Mouse (Mus musculus): Measurements from ENCODE around the gene Trak1.
"Not testable (repeated sequence)": the region's sequence is repeated elsewhere in the genome, so short reads cannot be mapped to it uniquely, and the experiment has no call there.

The Trak1 gene

DNA sequence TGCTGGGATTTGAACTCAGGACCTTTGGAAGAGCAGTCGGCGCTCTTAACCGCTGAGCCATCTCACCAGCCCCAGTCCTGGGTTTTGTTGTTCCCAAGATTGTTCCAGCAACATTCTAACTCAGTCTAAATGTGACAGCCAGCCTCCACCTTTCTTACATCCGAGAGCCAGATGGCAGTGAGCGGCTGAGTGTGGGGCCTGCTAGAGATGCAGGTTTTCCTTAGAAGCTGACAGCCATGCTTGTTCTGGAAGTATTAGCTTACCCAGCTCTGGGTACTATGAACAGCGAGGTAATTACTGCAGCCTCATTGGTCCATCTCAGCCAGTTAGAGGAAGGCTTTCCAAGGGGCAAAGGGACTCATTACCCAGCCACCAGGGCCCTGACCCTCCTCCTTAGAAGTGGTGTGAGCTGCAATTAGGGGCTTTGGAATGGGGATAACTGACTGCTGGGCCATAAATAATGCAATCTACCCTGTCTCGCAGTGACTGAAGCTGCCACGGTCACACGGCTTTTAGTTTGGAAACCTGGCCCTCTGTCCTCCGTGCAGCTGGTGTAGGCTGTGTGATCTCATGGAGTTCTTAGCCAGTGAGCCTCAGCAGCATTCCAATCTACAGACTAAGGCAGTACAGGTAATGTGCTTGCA is 22.1 kb downstream of the Trak1 start:
- peak; percentile 57 to 69 for DNase-seq (ENCODE audit: low spot score in 2 of 2)

DNA sequence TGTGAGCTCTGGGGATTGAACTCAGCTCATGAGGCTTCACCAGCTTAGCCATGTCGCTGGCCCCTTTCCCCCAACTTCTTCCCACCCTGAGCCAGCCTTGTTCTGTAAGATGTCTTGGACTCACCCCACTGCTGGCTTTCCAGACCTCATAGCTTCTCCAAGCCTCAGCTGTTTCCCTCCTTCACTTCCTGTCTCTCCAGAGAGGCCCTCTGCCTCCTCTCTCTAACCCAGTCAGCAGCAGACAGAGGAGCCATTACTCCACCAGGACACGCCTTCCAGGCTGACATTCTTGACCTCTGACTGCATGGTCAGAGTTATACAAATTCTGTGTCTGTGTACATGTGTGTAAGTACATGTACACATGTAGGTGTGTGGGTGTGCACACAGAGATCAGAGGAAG is 23.1 kb downstream of the Trak1 start:
- no peak for DNase-seq (ENCODE audit: low spot score in 2 of 2)

DNA sequence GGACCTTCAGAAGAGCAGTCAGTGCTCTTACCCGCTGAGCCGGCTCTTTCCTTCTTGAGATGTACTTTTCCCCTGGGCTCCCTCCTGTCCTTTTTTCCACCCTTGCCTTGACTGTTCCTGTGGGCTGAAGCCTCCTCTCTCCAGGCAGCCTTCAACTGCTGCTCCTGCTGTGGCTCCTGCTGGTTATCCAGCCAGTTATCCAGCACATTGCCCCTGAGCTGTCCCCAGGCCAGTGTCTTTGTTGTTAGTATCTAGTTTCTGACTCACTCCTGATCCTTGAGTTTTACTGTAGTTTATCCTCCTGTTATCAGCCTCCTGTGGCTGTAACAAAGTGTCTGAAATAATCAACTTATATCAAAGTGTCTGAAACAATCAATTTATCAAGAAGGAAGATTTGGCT is 23.8 kb downstream of the Trak1 start:
- no peak for DNase-seq (ENCODE audit: low spot score in 2 of 2)

DNA sequence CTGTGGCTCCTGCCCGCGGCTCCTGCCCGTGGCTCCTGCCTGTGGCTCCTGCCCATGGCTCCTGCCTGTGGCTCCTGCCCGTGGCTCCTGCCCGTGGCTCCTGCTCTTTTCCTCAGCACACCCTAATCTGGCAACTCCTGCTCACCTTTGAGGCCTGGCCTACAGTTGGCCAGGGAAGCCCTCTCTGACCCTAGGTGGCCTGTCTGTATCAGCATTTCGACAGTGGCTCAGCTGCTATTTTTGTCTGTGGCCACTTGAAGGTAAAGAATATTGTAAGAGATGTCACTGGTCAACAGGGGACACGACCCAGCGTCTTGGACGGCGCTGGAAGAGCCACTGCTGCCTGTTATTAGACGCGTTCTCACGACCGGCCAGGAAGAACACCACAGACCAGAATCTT is 24.7 kb downstream of the Trak1 start:
- DNase-seq (ENCODE audit: low spot score in 2 of 2), result no peak

DNA sequence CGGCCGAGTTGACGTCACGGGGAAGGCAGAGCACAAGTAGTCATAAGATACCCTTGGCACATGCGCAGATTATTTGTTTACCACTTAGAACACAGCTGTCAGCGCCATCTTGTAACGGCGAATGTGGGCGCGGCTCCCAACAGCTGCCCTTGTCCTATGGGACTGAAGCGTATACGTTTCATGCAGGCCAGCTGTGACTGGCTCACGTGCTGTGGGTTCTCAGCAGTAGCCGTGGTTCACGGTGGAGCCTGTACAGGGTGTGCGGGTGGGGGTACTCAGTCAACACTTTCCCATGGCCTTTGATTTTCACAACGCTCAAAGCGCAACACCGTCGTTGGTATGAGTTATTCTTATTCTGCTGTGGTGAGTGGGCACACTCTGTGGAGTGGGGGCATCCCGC is 31.0 kb downstream of the Trak1 start:
- DNase-seq (ENCODE audit: low spot score in 2 of 2), result not testable (repeated sequence)

DNA sequence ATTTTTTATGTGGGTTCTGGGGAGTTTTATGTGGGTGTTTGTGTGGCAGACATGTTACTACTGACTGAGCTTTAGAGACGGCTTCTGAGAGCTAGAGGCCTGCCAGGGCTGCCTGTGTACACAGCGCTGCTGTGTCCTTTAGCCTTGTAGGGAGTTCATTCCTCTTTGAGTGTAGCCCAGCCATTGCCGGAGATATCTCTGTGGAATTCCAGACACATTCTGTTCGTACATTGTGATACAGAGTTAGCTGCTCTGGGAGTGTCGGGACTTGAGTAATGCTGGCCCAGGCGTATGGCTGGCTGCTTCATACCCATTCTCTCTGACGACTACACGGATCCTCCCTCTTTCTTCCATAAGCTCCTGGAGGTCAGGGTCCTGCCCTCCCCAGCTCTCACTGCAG is 31.9 kb downstream of the Trak1 start:
- DNase-seq (ENCODE audit: low spot score in 2 of 2), result no peak

DNA sequence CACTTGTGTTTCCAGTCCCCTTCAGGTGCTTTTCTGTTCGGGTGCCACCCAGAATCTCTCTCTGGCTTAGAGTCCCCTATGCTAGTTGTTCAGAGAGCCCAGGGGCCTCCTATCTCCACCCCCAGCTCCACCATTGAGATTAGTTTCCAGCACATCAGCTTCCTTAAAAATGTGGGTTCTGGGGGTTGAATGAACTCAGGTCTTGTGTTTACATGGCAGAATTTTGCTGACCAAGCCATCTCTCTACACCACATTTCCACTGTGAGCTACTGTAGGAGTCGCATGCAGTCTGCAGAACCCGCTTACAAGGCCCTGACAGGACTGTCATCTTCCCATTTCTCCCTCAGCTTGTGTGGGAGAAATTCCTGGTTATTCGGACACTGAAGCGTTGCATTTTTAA is 32.8 kb downstream of the Trak1 start:
- DNase-seq (ENCODE audit: low spot score in 2 of 2), result no peak

DNA sequence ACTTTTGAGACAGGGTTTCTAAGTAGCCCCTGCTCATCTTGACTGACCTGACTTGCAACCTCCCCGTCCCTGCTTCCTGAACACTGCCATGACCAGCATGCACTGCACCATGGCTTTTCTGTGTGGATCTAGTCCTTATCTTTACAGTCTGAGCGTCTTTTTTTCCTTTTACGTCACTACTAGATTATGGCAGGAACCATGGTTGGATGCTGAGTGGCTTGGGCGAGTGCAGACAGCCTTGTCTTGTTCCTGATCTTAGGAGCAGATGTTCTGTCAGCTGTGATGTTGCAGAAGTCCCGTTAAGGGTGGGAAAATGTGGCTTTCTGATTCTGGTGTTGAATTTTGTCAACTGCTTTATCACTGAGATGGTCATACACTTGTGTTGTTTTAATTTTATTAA is 34.1 kb downstream of the Trak1 start:
- DNase-seq (ENCODE audit: low spot score in 2 of 2), result no peak

DNA sequence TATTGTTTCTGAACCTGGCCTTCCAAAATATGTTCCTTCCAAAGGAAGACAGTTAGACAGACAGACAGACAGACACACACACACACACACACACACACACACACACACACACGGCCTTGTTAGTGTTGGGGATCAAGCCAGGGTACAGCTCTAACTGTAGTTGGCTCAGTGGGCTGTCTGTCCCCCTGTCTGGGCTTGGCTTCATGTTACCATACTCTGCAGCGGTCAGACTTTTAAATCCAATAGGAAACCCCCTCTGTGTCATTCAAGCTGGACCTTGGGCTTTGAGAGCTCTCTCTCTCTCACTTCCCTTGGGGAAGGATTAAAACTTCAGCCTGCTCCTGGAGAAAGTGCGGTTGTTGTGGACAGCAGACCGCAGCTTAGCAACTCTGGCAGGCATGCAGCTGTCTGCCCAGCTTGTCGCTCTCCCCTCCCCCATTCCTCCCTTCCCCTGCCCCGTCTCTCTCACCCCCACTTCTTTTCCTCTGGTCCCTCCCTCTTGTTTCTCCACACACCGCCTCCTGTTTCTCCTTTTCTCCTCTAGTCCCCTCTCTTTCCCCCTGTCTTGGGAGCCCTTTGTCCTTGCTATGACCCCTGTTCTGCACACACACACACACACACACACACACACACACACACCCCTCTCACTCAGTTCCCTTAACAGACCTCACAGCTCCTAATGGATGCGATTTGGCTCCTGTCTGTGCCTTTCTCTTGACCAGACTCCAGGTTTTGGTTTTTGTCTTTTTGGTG is 34.8 kb downstream of the Trak1 start:
- peak; percentile 77 to 85 for DNase-seq (ENCODE audit: low spot score in 2 of 2)

DNA sequence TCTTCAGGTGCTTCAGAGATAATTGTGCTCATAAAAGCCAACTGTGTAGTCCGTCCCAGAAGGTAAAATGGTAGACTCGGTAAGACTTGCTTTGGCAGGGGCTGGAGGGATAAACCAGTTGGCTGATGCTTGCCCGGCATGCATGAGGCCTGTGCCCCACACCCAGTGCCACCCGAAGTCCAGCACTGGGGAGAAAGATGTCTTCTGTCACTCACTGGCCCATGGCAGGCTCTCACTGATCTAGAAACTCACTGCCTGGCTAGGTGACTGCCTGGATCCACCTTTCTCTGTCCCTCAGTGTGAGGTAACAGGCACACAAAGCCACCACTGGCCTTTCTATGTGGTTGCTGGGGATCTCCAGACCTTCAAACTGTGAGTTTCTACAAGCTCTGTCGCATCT is 36.3 kb downstream of the Trak1 start:
- DNase-seq (ENCODE audit: low spot score in 2 of 2), result no peak

DNA sequence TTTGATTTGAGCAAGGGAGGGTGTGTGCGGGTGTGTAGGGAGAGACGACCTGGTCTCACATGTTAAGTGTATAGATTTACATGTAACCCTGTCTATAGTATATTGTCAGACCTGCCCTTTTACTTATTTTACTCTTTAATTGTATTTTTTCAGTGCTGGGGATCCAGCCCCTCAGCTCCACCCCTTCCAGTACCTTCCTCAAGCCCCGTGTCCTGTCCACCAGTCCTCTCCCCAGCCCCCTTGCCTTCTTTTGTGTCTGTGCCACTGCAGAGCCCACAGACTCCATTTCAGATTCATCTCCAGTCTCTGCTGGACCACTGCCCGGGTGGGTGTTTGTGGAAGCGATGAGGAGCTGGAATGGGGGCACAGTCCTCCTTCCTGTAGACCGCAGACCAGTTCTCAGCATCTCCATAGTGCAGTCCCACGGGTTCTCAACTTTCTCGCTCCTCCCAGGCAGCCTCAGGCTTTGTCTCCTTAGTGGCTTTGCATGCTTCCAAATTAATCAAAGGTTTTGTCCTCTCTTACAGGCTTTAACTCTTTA is 37.1 kb downstream of the Trak1 start:
- DNase-seq (ENCODE audit: low spot score in 2 of 2), result peak; percentile 76 to 82

DNA sequence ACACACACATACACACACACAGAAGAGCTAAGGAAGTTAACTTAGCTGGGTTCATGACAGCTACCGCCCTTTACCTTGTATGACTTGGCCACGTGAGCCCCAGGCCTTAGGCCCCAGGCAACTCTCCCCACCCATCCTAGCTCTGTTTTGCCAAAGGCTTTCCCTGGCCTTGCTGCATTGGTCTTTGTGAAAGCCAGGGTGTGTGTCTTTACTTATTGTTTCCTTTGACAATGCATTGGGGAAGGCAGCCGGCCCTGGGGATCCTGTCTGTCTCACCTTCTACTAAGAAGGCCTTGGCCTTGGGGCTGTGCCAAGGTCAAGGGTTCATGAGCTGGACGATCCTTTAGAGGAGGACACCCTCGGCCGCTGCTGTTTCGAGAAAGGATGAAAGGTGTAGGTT is 38.3 kb downstream of the Trak1 start:
- DNase-seq (ENCODE audit: low spot score in 2 of 2), result no peak

DNA sequence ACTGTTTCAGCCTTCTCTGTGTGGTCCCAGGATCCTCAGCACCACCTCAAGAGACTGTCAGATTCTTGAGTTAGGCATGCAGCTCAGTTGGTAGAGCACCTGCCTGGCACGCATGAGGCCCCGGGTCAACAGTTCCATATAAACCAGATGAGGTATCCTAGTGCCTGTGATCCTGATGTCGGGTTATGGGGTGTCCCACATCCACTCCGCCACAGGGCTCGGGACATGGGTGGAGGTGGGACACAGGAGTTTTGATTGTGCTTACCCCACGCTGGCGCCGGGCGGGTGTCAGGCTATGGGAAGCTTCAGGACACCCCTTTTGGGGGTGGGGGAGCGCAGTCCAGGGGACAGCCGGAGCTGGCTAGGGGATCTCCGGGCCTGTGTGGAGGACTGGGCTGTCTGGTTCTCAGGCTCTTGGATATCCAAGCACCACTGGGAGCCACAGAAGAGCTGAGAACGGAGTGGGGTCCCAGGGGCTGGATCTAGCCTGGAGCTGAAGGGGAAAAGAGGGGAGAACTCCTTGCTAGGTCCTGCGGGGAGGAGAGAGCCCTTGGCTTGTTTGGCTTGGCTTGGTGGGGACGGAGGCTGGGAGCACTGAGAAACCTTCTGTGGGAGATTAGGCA is 39.1 kb downstream of the Trak1 start:
- no peak for DNase-seq (ENCODE audit: low spot score in 2 of 2)

DNA sequence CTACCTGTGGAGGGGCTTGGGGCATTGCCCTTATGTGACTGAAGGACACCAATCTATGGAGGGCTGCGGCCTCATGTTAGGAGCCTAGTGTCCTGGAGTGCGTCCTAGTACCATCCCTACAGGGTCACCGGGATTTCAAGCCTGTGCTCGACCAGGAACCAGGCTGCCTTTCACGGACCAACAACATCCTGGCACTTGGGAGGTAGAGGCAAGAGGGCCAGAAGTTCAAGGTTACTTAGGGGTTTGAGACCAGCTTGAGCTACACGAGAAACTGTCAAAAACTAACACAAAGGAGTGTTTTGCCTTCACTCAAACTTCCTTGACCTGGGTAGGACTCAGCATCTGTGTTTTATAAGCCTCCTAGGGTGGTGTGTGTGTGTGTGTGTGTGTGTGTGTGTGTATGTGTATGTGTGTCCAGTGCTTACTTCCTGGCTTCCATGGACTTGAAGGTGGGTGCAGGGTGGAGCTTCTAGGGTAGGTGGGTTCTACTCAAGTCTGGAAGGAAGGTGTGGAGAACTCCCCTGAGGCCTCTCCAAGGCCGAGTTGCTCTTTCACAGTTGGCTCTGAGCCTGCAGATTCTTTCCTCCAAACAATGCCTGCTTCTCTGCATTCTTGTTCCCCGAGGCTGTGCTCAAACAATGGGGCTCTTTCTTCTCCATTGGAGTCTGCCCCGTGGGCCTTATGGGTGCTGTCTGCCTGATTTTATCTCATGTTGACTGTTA is 40.1 kb downstream of the Trak1 start:
- no peak for DNase-seq (ENCODE audit: low spot score in 2 of 2)

DNA sequence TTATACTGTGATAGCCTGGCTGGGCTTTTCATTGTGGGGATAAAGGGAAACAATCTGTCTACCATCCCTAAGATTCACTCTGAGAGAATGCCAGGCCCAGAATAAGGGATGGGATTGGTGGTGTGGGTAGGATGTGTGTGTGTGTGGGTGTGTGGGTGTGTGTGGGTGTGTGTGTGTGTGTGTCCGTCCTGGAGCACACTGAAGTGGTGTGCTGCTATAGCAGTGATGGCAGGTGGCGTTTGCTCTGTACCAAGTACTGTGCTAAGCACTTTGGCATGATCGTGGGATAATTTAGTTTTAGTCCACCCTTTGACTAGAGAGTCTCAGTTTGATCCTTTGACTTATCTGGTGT is 40.6 kb downstream of the Trak1 start:
- no peak for DNase-seq (ENCODE audit: low spot score in 2 of 2)

DNA sequence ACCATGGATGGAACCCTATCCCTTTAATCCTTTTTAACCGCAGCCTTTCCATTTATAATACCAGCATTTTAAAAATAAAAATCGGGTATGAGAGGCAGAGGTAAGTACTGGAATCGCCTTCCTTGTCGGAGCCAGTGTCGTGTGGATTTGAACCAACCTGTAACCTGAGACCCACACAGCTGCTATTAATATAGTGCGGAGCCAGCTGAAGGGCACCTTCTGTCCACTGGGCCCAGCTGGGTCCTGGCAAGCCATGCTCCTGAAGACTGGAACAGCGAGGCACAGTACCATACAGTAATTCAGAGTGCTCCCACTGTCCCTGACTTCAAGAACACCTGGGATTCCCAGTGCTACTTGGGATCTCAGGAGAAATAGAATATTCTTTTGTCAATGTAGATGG is 44.5 kb downstream of the Trak1 start:
- DNase-seq (ENCODE audit: low spot score in 2 of 2), result no peak

DNA sequence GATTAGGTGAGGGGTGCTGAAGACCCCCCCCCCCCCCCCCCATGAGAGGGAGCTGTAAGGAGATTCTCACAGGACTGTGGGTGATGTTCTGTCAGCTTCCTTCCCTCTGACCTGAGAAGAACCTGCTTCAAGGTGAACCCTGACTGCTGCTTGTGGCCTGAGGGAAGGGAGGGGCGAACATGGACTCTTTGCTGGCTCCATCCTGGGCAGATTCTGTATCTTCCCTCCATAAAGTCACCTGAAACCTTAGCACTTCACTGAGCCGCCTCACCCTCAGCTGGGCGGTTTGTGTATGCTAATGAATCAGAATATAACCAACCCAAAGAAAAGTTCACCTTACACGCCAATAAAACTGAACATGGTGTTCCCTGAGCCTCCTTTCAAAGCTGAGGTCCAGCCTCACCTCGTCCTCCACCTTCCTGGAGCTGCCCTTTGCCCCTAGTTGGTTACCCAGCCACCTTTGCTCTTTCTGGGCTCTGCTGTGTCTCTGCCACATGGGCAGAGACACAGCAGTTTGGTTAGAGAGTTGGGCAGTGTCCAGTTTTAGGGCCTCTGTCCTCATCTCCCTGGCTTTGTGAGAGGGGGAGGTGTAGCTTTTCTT is 45.3 kb downstream of the Trak1 start:
- no peak for DNase-seq (ENCODE audit: low spot score in 2 of 2)

DNA sequence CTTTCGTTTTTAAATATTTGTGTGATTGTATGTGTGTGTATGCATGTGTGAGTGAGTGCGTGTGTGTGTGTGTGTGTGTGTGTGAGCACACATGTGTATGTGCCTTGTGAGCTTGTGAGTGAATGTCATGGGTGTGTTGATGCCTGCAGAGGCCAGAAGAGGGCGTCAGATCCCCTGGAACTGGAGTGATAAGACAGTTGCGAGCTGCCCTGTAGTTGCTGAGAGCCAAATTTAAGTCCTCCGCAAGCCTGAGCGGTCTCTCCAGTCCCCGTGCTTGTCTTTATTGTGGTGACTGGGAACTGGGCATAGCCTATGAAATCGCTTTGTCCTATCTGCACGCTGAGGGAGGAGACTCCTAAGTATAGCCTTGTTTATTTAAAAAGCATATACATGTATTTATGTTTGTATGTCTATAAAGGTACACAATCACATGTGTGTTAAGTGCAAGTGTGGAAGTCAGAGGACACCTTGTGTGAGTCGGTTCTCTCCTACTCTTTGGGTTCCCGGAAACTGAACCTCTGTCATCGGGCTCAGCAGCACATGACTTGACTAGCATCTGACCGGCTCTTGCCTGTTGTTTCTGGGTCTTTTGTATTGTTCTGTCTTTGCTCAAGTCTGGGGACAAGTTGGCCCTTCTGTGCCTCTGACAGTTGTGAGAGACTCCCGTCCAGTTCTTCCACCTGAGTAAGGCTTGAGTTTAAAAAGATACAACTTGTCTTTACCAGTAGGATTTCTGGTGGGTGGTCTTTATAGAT is 46.0 kb downstream of the Trak1 start:
- no peak for DNase-seq (ENCODE audit: low spot score in 2 of 2)

DNA sequence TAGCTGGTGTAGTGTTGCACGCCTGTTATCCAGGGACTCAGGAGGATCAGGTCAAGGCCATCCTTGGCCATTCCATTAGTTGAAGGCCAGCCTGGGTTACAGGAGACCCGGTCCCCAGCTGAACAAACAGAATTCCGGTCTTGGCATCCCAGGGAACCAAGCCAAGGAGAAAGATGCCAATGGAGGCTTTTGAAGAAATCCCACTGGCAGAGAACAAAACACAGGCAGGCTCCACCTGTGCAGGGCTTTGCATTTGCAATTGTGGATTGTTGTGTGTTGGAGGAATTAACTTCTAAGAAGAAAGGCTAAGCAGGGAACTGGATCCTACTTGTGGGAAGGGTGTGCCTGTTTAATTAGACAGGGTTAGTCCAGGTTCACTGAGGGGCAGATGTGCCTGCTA is 47.0 kb downstream of the Trak1 start:
- DNase-seq (ENCODE audit: low spot score in 2 of 2), result no peak

DNA sequence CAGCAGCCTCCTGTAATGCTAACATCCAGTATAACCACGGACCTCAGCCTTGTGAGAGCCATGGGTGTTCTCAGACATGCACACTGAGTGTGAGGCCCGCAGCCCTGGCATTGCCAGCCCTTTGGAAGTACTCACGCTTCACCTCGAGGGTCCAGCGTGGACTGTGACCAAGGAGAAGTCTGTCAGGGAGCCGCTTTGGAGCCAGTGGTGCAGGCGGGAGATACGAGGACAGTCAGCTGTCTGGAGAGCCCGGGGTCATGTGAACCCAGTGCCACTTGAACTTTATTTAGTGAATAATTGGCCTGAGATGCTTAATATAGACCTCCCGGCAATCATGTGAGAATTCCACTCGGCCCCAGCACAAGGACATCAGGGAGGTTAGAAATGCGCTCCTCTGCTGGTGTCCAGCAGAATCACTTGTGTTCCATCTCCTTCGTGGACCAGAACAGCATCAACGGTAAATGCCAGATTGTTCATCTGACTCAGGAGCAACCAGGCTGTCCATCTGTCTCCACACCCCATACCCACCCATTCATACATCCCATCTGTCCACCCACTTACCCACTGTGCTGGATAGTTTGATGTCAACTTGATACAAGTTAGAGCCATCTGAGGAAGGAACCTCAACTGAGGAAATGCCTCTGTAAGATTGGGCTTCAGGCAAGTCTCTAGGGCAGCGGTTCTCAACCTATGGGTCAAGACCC is 48.3 kb downstream of the Trak1 start:
- no peak for DNase-seq (ENCODE audit: low spot score in 2 of 2)

DNA sequence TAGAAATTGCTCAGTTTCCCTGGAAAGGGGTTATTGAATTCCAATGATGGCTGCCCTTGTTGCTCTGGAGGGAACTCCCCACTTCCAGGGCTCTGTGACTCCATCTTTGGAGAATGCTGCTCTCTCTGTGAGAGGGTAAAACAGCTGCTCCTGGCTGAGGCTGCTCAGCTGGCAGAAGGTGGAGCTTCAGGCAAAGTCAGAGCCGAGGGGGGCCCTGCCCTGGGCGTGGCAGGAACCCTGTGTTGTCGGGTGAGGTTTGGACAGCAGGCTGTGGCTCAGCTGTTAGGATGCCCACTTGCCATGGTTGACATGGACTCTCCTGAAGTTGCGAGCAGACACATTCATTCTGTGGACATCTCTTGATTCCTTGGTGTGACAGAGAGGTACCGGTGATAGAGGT is 49.3 kb downstream of the Trak1 start:
- DNase-seq (ENCODE audit: low spot score in 2 of 2), result no peak
